Mouse (Mus musculus) midbrain, embryonic 14.5 days (tissue): ENCODE results near the gene Flvcr1. TPM values are rescaled to one million over a fixed set of nuclear protein-coding genes. Genes with fewer than 3 reads are reported as not detected.

Experiments used
- ATAC-seq: fragments of 200-750 bp; cut with Nextera tagmentation; 2 replicates; pipeline ENCODE4 v1.8.0; 2017; ENCODE audit warnings: moderate number of reproducible peaks, moderate library complexity; ENCODE audit not compliant: low FRiP score, low TSS enrichment
- DNase-seq: peaks from one replicate; pipeline ENCODE4 v3.0.0-alpha.2; 2015
- H3K27ac ChIP-seq: fragments of 300-500 bp; sonication (generic); replicated peaks from 2 replicates; pipeline ENCODE4 v1.5.1; 2014; ENCODE audit warnings: mild to moderate bottlenecking, low read depth, low read length, moderate library complexity
- H3K27me3 ChIP-seq: fragments of 300-500 bp; sonication (generic); 2 replicates; pipeline ENCODE4 v1.6.1; 2014; ENCODE audit warnings: low read length, control low read depth, mixed read lengths; ENCODE audit not compliant: control insufficient read depth, insufficient read depth
- H3K36me3 ChIP-seq: fragments of 300-500 bp; sonication (generic); 2 replicates; pipeline ENCODE4 v1.6.1; 2014; ENCODE audit warnings: low read length, control low read depth; ENCODE audit not compliant: control insufficient read depth, insufficient read depth
- H3K4me1 ChIP-seq: fragments of 300-500 bp; sonication (generic); 2 replicates; pipeline ENCODE4 v1.6.1; 2014; ENCODE audit warnings: mild to moderate bottlenecking, antibody characterized with exemption, low read length, control low read depth; ENCODE audit not compliant: control insufficient read depth, insufficient read depth
- H3K4me2 ChIP-seq: fragments of 300-500 bp; sonication (generic); 2 replicates; pipeline ENCODE4 v1.6.1; 2014; ENCODE audit warnings: mild to moderate bottlenecking, low read length, moderate library complexity
- H3K4me3 ChIP-seq: fragments of 300-500 bp; sonication (generic); replicated peaks from 2 replicates; pipeline ENCODE4 v1.5.1; 2014; ENCODE audit warnings: low read depth, low read length
- H3K9ac ChIP-seq: fragments of 300-500 bp; sonication (generic); replicated peaks from 2 replicates; pipeline ENCODE4 v1.6.1; 2014; ENCODE audit warnings: mild to moderate bottlenecking, low read length, moderate library complexity
- H3K9me3 ChIP-seq: fragments of 300-500 bp; sonication (generic); 2 replicates; pipeline ENCODE4 v1.6.1; 2016; ENCODE audit warnings: low read length, control low read depth, mixed read lengths; ENCODE audit not compliant: control insufficient read depth
- WGBS: fragments of 180-500 bp; shearing (Covaris S2); extraction: QIAGEN DNeasy Blood & Tissue Kit; methylation state at CpG from one replicate; pipeline ENCODE4 v1.1.7; 2014; 5-methylcytosine and 5-hydroxymethylcytosine counted together
- polyA plus RNA-seq: library from polyadenylated mRNA; unstranded; fragments of >200 nt; fragmentation: Nextera tagmentation; extraction: Ambion mirVana; gene quantifications from 2 replicates; pipeline ENCODE4 v1.2.1, GENCODE M21; 2014

The Flvcr1 gene
- polyA plus RNA-seq, 1 experiment from 2014 or later: 12.1 TPM

DNA sequence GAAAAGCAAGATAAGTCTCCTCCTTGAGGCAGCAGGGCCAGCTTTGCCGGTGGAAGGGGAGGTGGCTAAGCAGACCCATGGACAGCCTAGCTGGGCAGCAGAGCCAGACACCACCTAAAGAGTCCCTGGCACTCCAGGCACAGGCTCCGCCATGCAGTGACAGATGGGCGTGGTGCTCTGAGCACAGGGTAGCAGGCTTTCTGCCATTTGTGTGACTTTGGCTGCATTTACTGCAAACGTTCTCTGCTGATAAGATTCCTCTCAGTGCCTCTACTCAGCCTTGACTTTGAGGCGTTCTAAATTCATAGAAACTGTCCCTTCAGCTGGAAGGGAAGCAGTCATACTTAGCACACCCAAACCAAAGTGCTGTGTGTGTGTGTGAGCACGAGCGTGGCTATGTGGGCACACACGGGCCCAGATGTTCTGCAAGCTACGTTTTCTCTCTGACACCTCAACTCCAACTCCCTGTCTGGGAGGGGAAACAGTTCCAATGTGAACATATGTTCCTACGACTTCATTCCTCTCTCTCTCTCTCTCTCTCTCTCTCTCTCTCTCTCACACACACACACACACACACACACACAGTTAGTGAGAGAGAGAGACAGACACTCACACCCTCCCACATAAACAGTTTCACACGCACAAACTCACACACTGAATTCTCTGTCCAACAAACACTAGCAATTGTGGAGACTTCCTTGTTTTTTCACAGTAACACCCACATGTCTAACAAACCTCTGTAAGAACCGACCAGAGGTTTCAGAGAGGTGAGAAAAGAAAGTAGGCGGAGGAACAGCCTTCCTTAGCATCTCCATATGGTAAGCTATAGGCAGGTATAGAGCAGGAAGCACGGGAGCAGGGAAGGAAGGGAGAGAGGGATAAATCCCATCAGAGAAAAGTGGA lies 54.0 kb downstream of the Flvcr1 start:
- no peaks in the 10 kb centered on the region for H3K9me3 ChIP-seq
- H3K27me3 ChIP-seq: no peaks in the 10 kb centered on the region
- no peak overlapping the region for H3K27ac ChIP-seq
- 91% methylated on average over 14 of the region's 14 CpGs for WGBS
- H3K4me2 ChIP-seq: no peak overlapping the region
- H3K4me3 ChIP-seq: no peak overlapping the region
- peaks cover 15% of the 10 kb centered on the region for H3K4me1 ChIP-seq
- no peak overlapping the region for H3K9ac ChIP-seq
- peaks cover 79% of the 10 kb centered on the region for H3K36me3 ChIP-seq
- ATAC-seq: no peak
- DNase-seq: no peak

DNA sequence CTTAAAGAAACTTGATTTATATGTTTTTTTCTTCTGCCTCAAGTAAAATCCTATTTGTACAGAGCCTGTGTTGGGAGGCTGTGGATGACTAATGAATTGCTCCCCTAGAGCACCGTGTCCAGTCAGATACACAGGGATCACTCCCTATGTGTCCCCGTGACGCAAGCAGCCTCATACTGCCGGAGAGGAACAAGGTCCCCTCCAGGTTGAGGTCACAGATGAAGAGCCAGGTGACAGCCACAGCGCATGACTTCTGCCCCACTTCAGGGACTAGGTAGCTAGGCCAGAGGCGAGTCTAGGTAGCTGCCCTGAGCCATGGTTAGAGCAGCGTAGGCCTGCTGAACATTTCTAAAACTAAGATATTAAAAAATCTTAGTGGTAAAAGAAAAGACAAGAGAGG lies 57.9 kb downstream of the Flvcr1 start:
- H3K4me2 ChIP-seq: no peak overlapping the region
- WGBS: 92% methylated on average over 7 of the region's 7 CpGs
- no peak overlapping the region for H3K27ac ChIP-seq

DNA sequence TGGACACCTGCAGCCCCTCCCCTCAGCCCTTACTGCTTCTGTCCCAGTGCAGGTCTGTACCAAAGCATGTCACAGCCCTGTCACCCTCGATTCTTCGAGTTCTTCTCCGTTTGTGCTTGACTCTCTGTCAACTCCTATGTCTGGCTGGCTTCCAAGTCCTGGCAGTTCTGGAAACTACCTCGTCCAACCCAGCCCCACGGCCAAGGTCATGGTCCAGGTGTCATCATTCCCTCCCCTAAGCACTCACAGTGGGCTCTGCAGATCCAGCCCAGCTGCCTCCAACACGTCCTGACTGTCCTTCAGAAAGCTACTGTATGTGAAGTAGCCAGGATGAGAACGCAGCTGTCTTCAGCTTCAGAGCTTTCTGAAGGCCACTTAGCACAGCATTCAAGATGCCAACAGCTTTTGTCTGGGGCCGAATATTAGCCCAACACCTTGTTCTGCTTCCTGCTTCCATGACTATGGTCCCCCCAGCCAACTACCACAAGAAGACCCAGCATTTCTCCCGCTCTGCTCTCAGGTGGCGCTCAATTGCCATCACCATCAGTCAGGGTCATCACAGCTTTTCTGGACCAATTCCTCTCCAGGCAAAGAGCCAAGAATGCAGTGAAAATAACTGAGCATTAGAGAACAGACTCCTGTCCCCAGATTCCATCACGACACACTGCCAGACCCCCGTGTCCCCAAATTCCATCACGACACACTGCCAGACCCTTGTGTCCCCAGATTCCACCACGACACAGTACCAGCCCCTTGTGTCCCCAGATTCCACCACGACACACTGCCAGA lies 60.8 kb downstream of the Flvcr1 start:
- Histone ChIP-seq H3K4me2 (no peak overlapping the region), H3K27me3 (no peaks in the 10 kb centered on the region), H3K4me1 (no peaks in the 10 kb centered on the region), H3K9ac (no peak overlapping the region), H3K27ac (no peak overlapping the region), H3K36me3 (peaks cover 93% of the 10 kb centered on the region), H3K9me3 (no peaks in the 10 kb centered on the region), H3K4me3 (no peak overlapping the region)
- DNase-seq: no peak
- ATAC-seq: no peak
- WGBS: 90% methylated on average over 15 of the region's 15 CpGs

More for the DNA sequence above, 57.9 kb downstream of the Flvcr1 start:
- Histone ChIP-seq H3K27me3 (no peaks in the 10 kb centered on the region), H3K4me1 (no peaks in the 10 kb centered on the region), H3K36me3 (peaks cover 92% of the 10 kb centered on the region), H3K9ac (no peak overlapping the region), H3K9me3 (no peaks in the 10 kb centered on the region), H3K4me3 (no peak overlapping the region)
- DNase-seq (no peak), ATAC-seq (no peak)

DNA sequence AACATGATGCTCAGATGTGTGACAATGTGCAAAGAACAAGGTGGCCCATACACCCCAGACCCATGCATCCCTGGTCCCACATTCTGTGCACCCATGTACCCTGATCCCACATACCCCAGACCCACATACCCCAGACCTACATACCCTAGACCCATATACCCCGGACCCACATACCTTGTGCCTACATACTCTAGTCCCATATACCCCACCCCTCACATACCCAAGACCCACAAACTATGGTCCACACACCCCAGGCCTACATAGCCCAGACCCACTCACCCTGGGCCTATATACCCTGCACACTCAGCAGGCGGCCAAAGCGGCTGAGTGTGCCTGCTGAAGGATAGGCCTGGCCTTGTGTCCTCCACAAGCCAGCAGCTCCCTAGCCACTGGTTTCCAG lies 63.2 kb downstream of the Flvcr1 start:
- ATAC-seq (no peak), DNase-seq (no peak)
- Histone ChIP-seq H3K9me3 (no peaks in the 10 kb centered on the region), H3K27me3 (no peaks in the 10 kb centered on the region), H3K9ac (no peak overlapping the region), H3K4me1 (no peaks in the 10 kb centered on the region), H3K4me2 (no peak overlapping the region), H3K4me3 (no peak overlapping the region), H3K27ac (no peak overlapping the region), H3K36me3 (peaks cover 93% of the 10 kb centered on the region)
- 92% methylated on average over 3 of the region's 3 CpGs for WGBS

DNA sequence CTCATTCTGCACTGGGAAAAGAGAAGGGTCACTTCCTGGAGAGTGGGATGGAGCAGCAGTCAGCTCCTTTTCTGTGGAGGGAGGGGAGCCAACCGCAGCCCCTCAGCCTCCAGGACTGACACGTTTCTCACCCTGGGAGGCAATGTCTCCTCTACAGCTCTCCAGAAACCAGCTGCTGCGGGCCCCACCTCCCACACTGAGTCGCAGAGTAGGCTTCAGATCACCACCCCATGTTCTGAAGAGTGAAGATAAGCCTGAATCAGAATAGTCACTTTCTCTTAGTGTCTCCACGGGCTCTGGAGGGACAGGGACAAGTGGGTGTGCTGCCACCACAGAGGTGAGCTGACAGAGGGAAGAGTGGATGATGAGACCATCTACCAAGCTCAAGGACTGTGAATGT lies 67.1 kb downstream of the Flvcr1 start:
- Histone ChIP-seq H3K9me3 (no peaks in the 10 kb centered on the region), H3K4me2 (no peak overlapping the region), H3K4me1 (no peaks in the 10 kb centered on the region), H3K4me3 (no peak overlapping the region), H3K9ac (no peak overlapping the region), H3K36me3 (peaks cover 93% of the 10 kb centered on the region), H3K27ac (no peak overlapping the region), H3K27me3 (no peaks in the 10 kb centered on the region)
- no peak for DNase-seq
- ATAC-seq: no peak
- 94% methylated on average over 5 of the region's 5 CpGs for WGBS

Other genes with a start within 250 kb of the Flvcr1 start
- gene Rps6kc1, start 114.4 kb downstream of the Flvcr1 start, polyA plus RNA-seq: 29.8 and 31.0 TPM in 2 replicates
- gene Angel2, start 101.0 kb downstream of the Flvcr1 start, polyA plus RNA-seq: 49.3 and 60.1 TPM in 2 replicates
- 82.8 and 102 TPM in 2 replicates for gene Vash2, start 46.9 kb downstream of the Flvcr1 start, polyA plus RNA-seq
- not detected in 2 replicates for gene Spata45, start 10.5 kb upstream of the Flvcr1 start, polyA plus RNA-seq
- gene Tatdn3, start 36.8 kb upstream of the Flvcr1 start, polyA plus RNA-seq: 15.9 and 16.0 TPM in 2 replicates
- 2.7 and 4.9 TPM in 2 replicates for gene Nsl1, start 36.9 kb upstream of the Flvcr1 start, polyA plus RNA-seq
- gene Batf3, start 71.7 kb upstream of the Flvcr1 start, polyA plus RNA-seq: 0.47 and 0.61 TPM in 2 replicates
- not detected in 2 replicates for gene Fam71a, start 138.7 kb upstream of the Flvcr1 start, polyA plus RNA-seq
- 0.70 and 1.8 TPM in 2 replicates for gene Atf3, start 191.9 kb upstream of the Flvcr1 start, polyA plus RNA-seq